Mouse (Mus musculus) myocyte (in vitro differentiated cells): ENCODE results near the gene Pld4. TPM values are rescaled to one million over a fixed set of nuclear protein-coding genes. Genes with fewer than 3 reads are reported as not detected.

Source experiments
- H3K27me3 ChIP-seq: one replicate; pipeline ENCODE4 v1.6.1; 2011; ENCODE audit not compliant: control insufficient read depth, insufficient read depth, insufficient read length
- H3K36me3 ChIP-seq: one replicate; pipeline ENCODE4 v1.6.1; 2011; ENCODE audit not compliant: control insufficient read depth, insufficient read depth
- H3K4me2 ChIP-seq: one replicate; pipeline ENCODE4 v1.6.1; 2011; ENCODE audit warnings: low read depth, control low read depth
- H3K4me3 ChIP-seq: one replicate; pipeline ENCODE4 v1.5.1; 2011; ENCODE audit warnings: mild to moderate bottlenecking, control low read depth, moderate library complexity
- H3K79me2 ChIP-seq: one replicate; pipeline ENCODE4 v1.6.1; 2011; ENCODE audit not compliant: control insufficient read depth, insufficient read depth
- H3ac ChIP-seq: one replicate; pipeline ENCODE4 v1.6.1; 2011; ENCODE audit not compliant: control insufficient read depth, insufficient read length
- CEBPB ChIP-seq: IDR thresholded peaks from 2 replicates; pipeline ENCODE4 v1.6.1; 2011; ENCODE audit warnings: mild to moderate bottlenecking, moderate library complexity; ENCODE audit not compliant: poor library complexity, insufficient read depth, severe bottlenecking
- E2F4 ChIP-seq: IDR thresholded peaks from one replicate; pipeline ENCODE4 v1.6.1; 2011; ENCODE audit warnings: mild to moderate bottlenecking, control low read depth, moderate library complexity; ENCODE audit not compliant: insufficient read depth
- MAX ChIP-seq: IDR thresholded peaks from one replicate; pipeline ENCODE4 v1.6.1; 2011; ENCODE audit warnings: low read depth, mild to moderate bottlenecking, control low read depth
- MYOD1 ChIP-seq, 3 experiments: IDR thresholded peaks; one replicate each; pipeline ENCODE4 v1.6.1; 2011; ENCODE audit warnings: control low read depth in 2 of 3, low read depth in 2 of 3, mild to moderate bottlenecking in 2 of 3, moderate library complexity in 1 of 3; ENCODE audit not compliant: insufficient read length in 2 of 3, control insufficient read depth in 1 of 3
- MYOG ChIP-seq, 3 experiments: IDR thresholded peaks; one replicate each; pipeline ENCODE4 v1.6.1; 2011; ENCODE audit warnings: control low read depth in 2 of 3, low read depth in 2 of 3, mild to moderate bottlenecking in 2 of 3; ENCODE audit not compliant: insufficient read length in 2 of 3, control insufficient read depth in 1 of 3, insufficient read depth in 1 of 3
- POLR2A ChIP-seq: IDR thresholded peaks from one replicate; pipeline ENCODE4 v1.6.1; 2011; ENCODE audit warnings: low read depth, mild to moderate bottlenecking, control low read depth, moderate library complexity; ENCODE audit not compliant: insufficient read length
- POLR2AphosphoS2 ChIP-seq: IDR thresholded peaks from one replicate; pipeline ENCODE4 v1.6.1; 2011; ENCODE audit warnings: low read depth, control low read depth; ENCODE audit not compliant: insufficient read length
- REST ChIP-seq: IDR thresholded peaks from one replicate; pipeline ENCODE4 v1.6.1; 2011; ENCODE audit warnings: mild to moderate bottlenecking, control low read depth, moderate library complexity; ENCODE audit not compliant: insufficient read depth, insufficient read length
- SRF ChIP-seq: IDR thresholded peaks from one replicate; pipeline ENCODE4 v1.6.1; 2011; ENCODE audit warnings: low read depth; ENCODE audit not compliant: control insufficient read depth, insufficient read length
- TCF12 ChIP-seq: IDR thresholded peaks from one replicate; pipeline ENCODE4 v1.6.1; 2011; ENCODE audit warnings: mild to moderate bottlenecking, control low read depth; ENCODE audit not compliant: poor library complexity, insufficient read depth, severe bottlenecking
- TCF3 ChIP-seq: IDR thresholded peaks from one replicate; pipeline ENCODE4 v1.6.1; 2011; ENCODE audit warnings: low read depth, control low read depth; ENCODE audit not compliant: insufficient read length
- USF1 ChIP-seq: IDR thresholded peaks from one replicate; pipeline ENCODE4 v1.6.1; 2011; ENCODE audit warnings: low read depth, mild to moderate bottlenecking, control low read depth, moderate library complexity
- polyA plus RNA-seq: library from polyadenylated mRNA; unstranded; fragments of >200 nt; fragmentation: generic; extraction: Trizol; gene quantifications from one replicate; pipeline ENCODE4 v1.2.1, GENCODE M21; 2012; ENCODE audit warnings: missing spikeins

The Pld4 gene
- polyA plus RNA-seq, 1 experiment: 0.08 TPM

DNA sequence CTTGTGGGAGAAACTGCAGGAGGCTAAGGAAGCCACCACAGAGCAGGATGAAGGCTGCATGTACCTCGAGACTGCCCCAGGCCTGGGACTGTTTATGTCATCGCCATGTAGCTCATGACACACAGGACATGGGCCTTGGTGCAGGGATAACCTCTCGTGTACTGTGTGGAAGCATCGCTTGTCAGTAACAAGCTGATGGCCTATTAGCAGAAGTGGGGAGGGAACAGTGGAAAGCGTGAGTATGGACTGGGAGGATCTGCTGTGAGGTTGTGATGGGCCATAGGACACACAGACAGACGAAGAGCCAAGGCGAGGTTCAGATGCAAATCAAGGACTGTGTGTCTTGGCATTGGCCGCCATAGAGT, 12.9 kb upstream of the Pld4 start:
- no peaks in the 10 kb centered on the region for H3K36me3 ChIP-seq
- H3K4me3 ChIP-seq: no peak overlapping the region
- H3ac ChIP-seq: no peak overlapping the region
- no peak for TF ChIP-seq USF1
- TF ChIP-seq CEBPB: no peak
- no peak for TF ChIP-seq E2F4
- no peak for TF ChIP-seq SRF
- TF ChIP-seq MYOD1 (IDR thresholded peaks at IDR 0.05; ENCODE audit: control insufficient read depth in 1 of 3, insufficient read length in 2 of 3, low read depth in 2 of 3): no peak
- TF ChIP-seq REST: no peak
- TF ChIP-seq MAX: no peak
- TF ChIP-seq POLR2AphosphoS2: no peak
- no peak for TF ChIP-seq TCF12
- TF ChIP-seq TCF3: no peak
- TF ChIP-seq POLR2A: no peak
- no peak for TF ChIP-seq MYOG (IDR thresholded peaks at IDR 0.05; ENCODE audit: control insufficient read depth in 1 of 3, insufficient read depth in 1 of 3, insufficient read length in 2 of 3, low read depth in 2 of 3)
- H3K27me3 ChIP-seq: no peaks in the 10 kb centered on the region
- no peaks in the 10 kb centered on the region for H3K79me2 ChIP-seq
- no peak overlapping the region for H3K4me2 ChIP-seq

DNA sequence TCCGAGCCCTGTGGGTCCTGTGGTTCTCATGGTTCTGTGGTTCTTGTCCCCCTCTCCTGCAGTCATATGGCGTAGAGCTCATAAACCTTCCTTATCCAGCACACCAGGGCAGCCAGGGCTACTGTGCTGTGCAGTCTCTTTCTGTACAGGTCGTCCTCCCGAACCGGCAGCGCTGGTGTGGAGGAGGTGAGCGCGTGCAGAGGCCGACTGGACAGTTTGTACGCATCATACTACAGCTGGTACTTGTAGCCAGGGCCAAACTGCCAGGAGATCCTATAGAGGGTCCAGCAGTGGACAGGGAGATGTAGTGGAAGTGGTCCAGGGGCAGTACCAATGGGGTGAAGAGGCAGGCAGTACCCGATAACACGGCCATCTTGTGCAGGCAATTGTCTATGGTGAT, 9.5 kb upstream of the Pld4 start:
- Histone ChIP-seq H3K27me3 (no peaks in the 10 kb centered on the region), H3K79me2 (no peaks in the 10 kb centered on the region), H3ac (no peak overlapping the region), H3K4me2 (no peak overlapping the region), H3K4me3 (no peak overlapping the region), H3K36me3 (no peaks in the 10 kb centered on the region)
- no peak for TF ChIP-seq MAX

- TF ChIP-seq USF1 (no peak), E2F4 (no peak), MYOG (IDR thresholded peaks at IDR 0.05; ENCODE audit: control insufficient read depth in 1 of 3, insufficient read depth in 1 of 3, insufficient read length in 2 of 3, low read depth in 2 of 3) (no peak), CEBPB (no peak), MYOD1 (IDR thresholded peaks at IDR 0.05; ENCODE audit: control insufficient read depth in 1 of 3, insufficient read length in 2 of 3, low read depth in 2 of 3) (no peak), MAX (no peak)
- H3K4me2 ChIP-seq: no peak overlapping the region
- H3K36me3 ChIP-seq: no peaks in the 10 kb centered on the region
- no peak overlapping the region for H3K4me3 ChIP-seq
- no peaks in the 10 kb centered on the region for H3K79me2 ChIP-seq
- H3K27me3 ChIP-seq: no peaks in the 10 kb centered on the region
- H3ac ChIP-seq: no peak overlapping the region
These were observed 8.1 kb upstream of the Pld4 start for GRCm38 (mm10) chr12:112752399-112752798.

GRCm38 (mm10) chr12:112755900-112756299, 4.6 kb upstream of the Pld4 start:
- Histone ChIP-seq H3K79me2 (no peaks in the 10 kb centered on the region), H3K4me3 (no peak overlapping the region), H3K4me2 (no peak overlapping the region), H3K36me3 (no peaks in the 10 kb centered on the region), H3ac (no peak overlapping the region), H3K27me3 (no peaks in the 10 kb centered on the region)
- TF ChIP-seq TCF12: no peak
- TF ChIP-seq E2F4: no peak
- TF ChIP-seq MYOG (IDR thresholded peaks at IDR 0.05; ENCODE audit: control insufficient read depth in 1 of 3, insufficient read depth in 1 of 3, insufficient read length in 2 of 3, low read depth in 2 of 3): no peak
- TF ChIP-seq MAX: no peak
- no peak for TF ChIP-seq POLR2A
- no peak for TF ChIP-seq REST
- TF ChIP-seq MYOD1 (IDR thresholded peaks at IDR 0.05; ENCODE audit: control insufficient read depth in 1 of 3, insufficient read length in 2 of 3, low read depth in 2 of 3): no peak
- no peak for TF ChIP-seq SRF
- no peak for TF ChIP-seq TCF3
- no peak for TF ChIP-seq POLR2AphosphoS2

- no peaks in the 10 kb centered on the region for H3K36me3 ChIP-seq
- H3K4me3 ChIP-seq: no peak overlapping the region
- H3K79me2 ChIP-seq: no peaks in the 10 kb centered on the region
- no peaks in the 10 kb centered on the region for H3K27me3 ChIP-seq
- no peak overlapping the region for H3K4me2 ChIP-seq
- no peak overlapping the region for H3ac ChIP-seq
- TF ChIP-seq SRF (no peak), MYOD1 (IDR thresholded peaks at IDR 0.05; ENCODE audit: control insufficient read depth in 1 of 3, insufficient read length in 2 of 3, low read depth in 2 of 3) (no peak), USF1 (no peak), E2F4 (no peak), MYOG (IDR thresholded peaks at IDR 0.05; ENCODE audit: control insufficient read depth in 1 of 3, insufficient read depth in 1 of 3, insufficient read length in 2 of 3, low read depth in 2 of 3) (no peak), REST (no peak), POLR2A (no peak), MAX (no peak), CEBPB (no peak), POLR2AphosphoS2 (no peak), TCF12 (no peak), TCF3 (no peak)
These were observed 2.6 kb upstream of the Pld4 start for GRCm38 (mm10) chr12:112757896-112758295.
